Mouse (Mus musculus) B cell, adult 67 days (primary cell): ENCODE data around the gene Olfr1179. TPM values are rescaled to one million over a fixed set of nuclear protein-coding genes. Genes with fewer than 3 reads are reported as not detected.

Source experiments
- total RNA-seq, 2 experiments: library from RNA; stranded (reverse); gene quantifications; 4 replicates each; pipeline ENCODE4 v1.2.4; 2023

Gene Olfr1179
- total RNA-seq = not detected

GRCm38 (mm10) chr2:88406353-88406752 is at the start of gene Olfr1179:
Gene Olfr1179, minus strand, starts transcription at chr2:88406453.

GRCm38 (mm10) chr2:88454567-88454966 is 48.3 kb upstream of the Olfr1179 start, which contains the start of gene Olfr1183:
Gene Olfr1183, plus strand, starts transcription at chr2:88454867.

GRCm38 (mm10) chr2:88449031-88449430 is 42.8 kb upstream of the Olfr1179 start, which contains the start of gene Gm13757:
Gene Gm13757, minus strand, starts transcription at chr2:88449131.

GRCm38 (mm10) chr2:88426071-88426470 is 19.8 kb upstream of the Olfr1179 start, which contains the start of gene Olfr1181:
Gene Olfr1181, minus strand, starts transcription at chr2:88426171.

GRCm38 (mm10) chr2:88419051-88419450 is 12.8 kb upstream of the Olfr1179 start, which contains the start of gene Olfr1180:
Gene Olfr1180, minus strand, starts transcription at chr2:88419151.

GRCm38 (mm10) chr2:88386762-88387161 is 19.5 kb downstream of the Olfr1179 start, which contains the start of gene Olfr1178:
Gene Olfr1178, plus strand, starts transcription at chr2:88387062.

Other genes starting within 250 kb of the Olfr1179 start
- gene Olfr1168, start 224.6 kb downstream of the Olfr1179 start, total RNA-seq = not detected
- gene Olfr1170, start 178.1 kb downstream of the Olfr1179 start, total RNA-seq = not detected
- under 1 TPM; 0.12 to 0.20 TPM for gene Olfr1173, start 126.6 kb downstream of the Olfr1179 start, total RNA-seq
- gene Olfr1174-ps, start 91.3 kb downstream of the Olfr1179 start, total RNA-seq = not detected
- gene Olfr1175-ps, start 79.2 kb downstream of the Olfr1179 start, total RNA-seq = under 1 TPM in 1 of 2 experiments, not detected in 1; 0.15 TPM
- not detected for gene Olfr1176, start 69.7 kb downstream of the Olfr1179 start, total RNA-seq
- gene Olfr1177-ps, start 60.0 kb downstream of the Olfr1179 start, total RNA-seq = not detected
- not detected for gene Olfr1178, start 19.4 kb downstream of the Olfr1179 start, total RNA-seq
- gene Olfr1180, start 12.7 kb upstream of the Olfr1179 start, total RNA-seq = not detected
- gene Olfr1181, start 19.7 kb upstream of the Olfr1179 start, total RNA-seq = not detected
- gene Gm13757, start 42.7 kb upstream of the Olfr1179 start, total RNA-seq = not detected
- not detected for gene Olfr1183, start 48.4 kb upstream of the Olfr1179 start, total RNA-seq
- not detected for gene Olfr1184, start 77.1 kb upstream of the Olfr1179 start, total RNA-seq
- gene Olfr1185-ps1, start 86.9 kb upstream of the Olfr1179 start, total RNA-seq = not detected
- gene Olfr1186, start 112.1 kb upstream of the Olfr1179 start, total RNA-seq = not detected
- gene Olfr1188, start 150.5 kb upstream of the Olfr1179 start, total RNA-seq = not detected
- not detected for gene Olfr1189, start 180.0 kb upstream of the Olfr1179 start, total RNA-seq
- under 1 TPM in 1 of 2 experiments, not detected in 1; 0.12 TPM for gene Olfr1191-ps1, start 234.1 kb upstream of the Olfr1179 start, total RNA-seq
- not detected for gene Olfr1192-ps1, start 242.1 kb upstream of the Olfr1179 start, total RNA-seq